Mouse (Mus musculus) kidney, adult 2 months (tissue): ENCODE results near the gene Trak1.
A peak's percentile ranks its signal among the peaks of the same experiment; 100 is the strongest.

Experiments
- CTCF ChIP-seq: fragments of 200-500 bp; conservative IDR thresholded peaks from 2 replicates; pipeline ENCODE4 v1.5.1; 2011; ENCODE audit warnings: low read depth, mild to moderate bottlenecking, control low read depth, low read length, moderate library complexity, mixed read lengths; ENCODE audit not compliant: insufficient read depth, insufficient read length
- POLR2A ChIP-seq: fragments of 200-500 bp; IDR thresholded peaks from one replicate; pipeline ENCODE4 v1.6.1; 2011; ENCODE audit warnings: low read depth, low read length, control low read depth

DNA sequence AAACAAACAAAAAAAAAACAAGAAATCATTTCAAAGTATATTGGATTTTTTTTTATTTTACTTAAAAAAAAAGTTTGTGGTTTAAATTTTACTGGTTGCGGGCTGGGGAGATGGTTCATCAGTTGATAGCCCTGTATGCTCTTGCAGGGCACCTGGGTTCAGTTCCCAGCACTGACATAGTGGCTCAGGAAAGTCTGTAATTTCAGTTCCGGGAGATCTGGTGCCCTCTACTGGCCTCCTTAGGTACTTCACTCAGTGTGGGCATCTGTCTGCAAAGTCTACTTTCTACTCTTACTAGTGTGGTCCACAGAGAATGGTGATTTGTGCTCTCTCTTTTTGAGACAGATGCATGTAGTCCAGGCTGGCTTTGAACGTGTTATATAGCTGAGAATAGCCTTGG is 12.9 kb upstream of the Trak1 start:
- TF ChIP-seq POLR2A: no peak
- TF ChIP-seq CTCF: peak; percentile 39
